Mouse (Mus musculus) thymus, adult 2 months (tissue): ENCODE results near the gene Rnaset2b.
"Not testable (repeated sequence)": the region's sequence is repeated elsewhere in the genome, so short reads cannot be mapped to it uniquely, and the experiment has no call there.

ENCODE experiments used
- CTCF ChIP-seq: fragments of 200-500 bp; IDR thresholded peaks from 2 replicates; pipeline ENCODE4 v1.5.1; 2012; ENCODE audit warnings: mild to moderate bottlenecking, control low read depth, low read length, moderate library complexity, borderline replicate concordance; ENCODE audit not compliant: control insufficient read depth, poor library complexity, insufficient read depth; ENCODE audit errors: extremely low read depth
- POLR2A ChIP-seq: fragments of 200-500 bp; IDR thresholded peaks from 2 replicates; pipeline ENCODE4 v1.6.1; 2012; ENCODE audit warnings: mild to moderate bottlenecking, low read length, control low read depth, moderate library complexity; ENCODE audit not compliant: control insufficient read depth, poor library complexity, insufficient read depth; ENCODE audit errors: extremely low read depth

DNA sequence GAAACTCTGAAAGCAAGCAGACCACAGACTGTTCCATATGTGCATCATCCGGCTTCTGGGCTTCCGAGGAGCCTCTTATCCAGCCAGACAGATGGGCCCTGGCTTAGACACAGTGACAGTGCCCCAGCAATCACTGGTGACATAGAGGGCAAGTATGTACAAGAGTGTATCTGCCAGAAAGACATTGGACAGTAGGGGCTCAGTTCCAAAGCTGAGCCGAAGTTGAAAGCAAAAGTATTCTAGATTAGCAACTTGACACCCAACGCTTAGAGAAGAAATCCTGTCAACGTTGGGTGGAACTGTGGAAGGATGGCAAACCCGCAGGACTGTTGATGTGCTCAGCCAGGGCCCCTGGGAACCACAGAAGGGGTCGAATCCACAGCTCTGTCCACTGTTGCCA lies 59.8 kb downstream of the Rnaset2b start:
- not testable (repeated sequence) for TF ChIP-seq POLR2A, CTCF
